Mouse (Mus musculus) brain, embryonic 18.5 days (tissue): ENCODE results near the gene Necab2.

Experiments used
- DNase-seq: peaks from one replicate; pipeline ENCODE4 v3.0.0-alpha.2; 2012; ENCODE audit warnings: low read depth, low spot score

Gene Necab2

DNA sequence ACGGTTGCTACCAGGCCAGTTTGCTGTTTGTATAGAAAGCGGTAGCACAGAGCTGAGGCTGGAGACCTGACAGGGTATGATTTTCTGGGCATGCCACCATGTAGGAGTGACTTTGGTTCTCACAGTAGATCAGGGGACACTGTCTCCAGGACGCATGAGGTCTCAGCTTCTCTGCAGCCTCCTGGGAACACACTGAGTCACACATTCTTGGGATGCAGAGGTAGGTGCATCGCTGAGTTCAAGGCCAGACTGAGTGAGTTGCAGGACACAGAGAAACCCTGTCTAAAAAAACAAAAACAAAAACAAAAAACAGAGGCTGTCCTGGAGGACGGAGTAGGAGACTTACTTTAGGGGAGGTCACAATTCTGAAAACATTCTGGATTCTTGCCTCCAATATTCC is 6.4 kb downstream of the Necab2 start:
- no peak for DNase-seq

DNA sequence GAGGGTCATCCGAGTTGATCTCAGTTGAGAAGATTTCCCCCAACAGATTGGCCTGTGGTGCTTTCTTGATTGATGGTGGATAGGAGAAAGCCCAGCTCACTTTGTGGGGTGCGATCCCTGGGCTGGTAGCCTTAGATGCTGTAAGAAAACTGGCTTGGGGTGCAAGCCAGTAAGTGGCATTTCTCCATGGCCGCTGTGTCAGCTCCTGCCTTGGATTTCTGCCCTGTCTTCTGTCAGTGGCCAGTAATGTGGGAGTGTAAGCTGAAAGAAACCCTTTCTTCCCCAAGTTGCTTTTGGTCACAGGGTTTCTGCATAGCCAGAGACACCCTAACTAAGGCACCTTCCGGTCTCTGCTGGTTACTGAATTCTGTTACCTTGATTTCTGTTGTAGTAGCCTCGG is 9.5 kb downstream of the Necab2 start:
- no peak for DNase-seq

GRCm38 (mm10) chr8:119459724-119460123 is 13.2 kb downstream of the Necab2 start:
- no peak for DNase-seq

- DNase-seq, result no peak
Measured at GRCm38 (mm10) chr8:119461356-119461755, 14.8 kb downstream of the Necab2 start.

DNA sequence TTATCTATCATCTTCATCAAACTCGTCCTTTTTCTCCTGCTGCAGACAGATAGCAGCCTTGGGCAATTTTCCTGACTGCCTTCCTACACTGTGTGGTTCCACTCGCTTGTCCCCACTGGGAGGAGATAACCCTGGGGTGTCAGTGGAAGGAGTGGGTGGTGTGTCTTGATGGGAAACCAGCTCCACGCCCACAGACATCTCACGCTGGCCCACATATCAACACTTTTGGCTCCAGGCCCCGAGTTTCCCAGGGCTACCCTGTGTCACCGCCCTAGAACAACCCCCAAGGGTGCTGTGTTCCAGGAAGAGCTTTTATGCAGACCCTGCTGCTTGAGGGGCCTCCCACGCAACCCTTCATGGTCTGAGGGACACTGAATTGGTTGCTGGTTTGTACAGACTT is 17.2 kb downstream of the Necab2 start:
- DNase-seq, result no peak

- DNase-seq, result peak; percentile 40
Measured at GRCm38 (mm10) chr8:119466105-119466504, 19.6 kb downstream of the Necab2 start.

DNA sequence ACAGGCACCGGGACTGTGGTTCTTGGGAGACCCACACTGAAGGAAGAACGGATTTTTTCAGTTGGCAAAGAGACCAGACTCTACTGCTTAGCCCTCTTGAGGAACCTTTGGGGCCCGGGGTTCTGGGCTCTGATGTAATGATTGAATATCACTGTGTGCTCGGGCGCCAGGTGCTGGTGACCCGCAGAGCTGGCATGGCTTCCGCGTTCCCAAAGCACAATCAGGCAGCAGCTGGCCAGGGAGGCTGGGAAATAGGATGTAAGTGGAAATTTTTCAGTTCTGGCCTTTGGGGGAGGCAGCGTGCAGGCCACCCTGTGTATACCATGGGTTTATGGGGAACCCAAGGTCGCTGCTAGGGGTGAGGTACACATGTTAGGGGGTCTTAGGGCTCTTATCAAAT is 20.3 kb downstream of the Necab2 start:
- DNase-seq, result no peak

DNA sequence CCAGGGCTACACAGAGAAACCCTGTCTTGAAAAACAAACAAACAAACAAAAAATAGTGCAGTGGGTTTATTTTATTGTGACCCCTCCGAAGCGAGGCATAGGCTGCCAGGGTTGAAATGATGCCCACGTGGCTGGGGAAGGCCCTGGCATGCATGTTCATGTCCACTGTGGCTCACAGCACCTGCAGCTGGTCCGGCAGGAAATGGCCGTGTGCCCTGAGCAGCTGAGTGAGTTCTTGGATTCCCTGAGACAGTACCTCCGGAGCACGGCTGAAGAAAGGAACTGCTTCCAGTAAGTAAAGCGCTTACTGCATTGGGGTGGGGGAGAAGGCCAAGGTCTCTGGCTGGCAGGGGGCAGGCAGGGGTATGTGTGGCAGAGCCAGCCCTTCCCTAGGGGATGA is 21.6 kb downstream of the Necab2 start:
- no peak for DNase-seq

- DNase-seq, result no peak
Measured at GRCm38 (mm10) chr8:119478684-119479083, 32.2 kb downstream of the Necab2 start.

- no peak for DNase-seq
Measured at GRCm38 (mm10) chr8:119484145-119484896, 37.8 kb downstream of the Necab2 start.

DNA sequence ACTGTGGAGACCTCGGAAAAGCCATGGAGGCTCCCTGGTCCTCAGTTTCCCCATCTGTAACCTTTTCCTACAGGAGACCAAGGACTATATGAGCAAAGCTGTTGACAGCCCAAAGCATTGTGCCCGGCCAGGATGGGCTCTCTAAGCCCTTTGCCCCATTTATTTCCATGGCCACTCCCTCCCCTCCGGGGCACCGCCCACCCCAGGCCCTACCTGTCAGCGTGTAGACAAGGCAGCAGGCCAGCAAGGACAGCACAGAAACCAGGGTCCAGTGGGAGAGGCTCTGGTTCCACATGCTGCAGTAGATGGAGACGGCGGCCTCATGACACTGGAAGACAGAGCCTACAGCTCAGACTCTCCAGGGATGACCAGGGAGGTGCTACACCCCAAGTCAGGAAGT is 40.6 kb downstream of the Necab2 start:
- DNase-seq, result no peak

GRCm38 (mm10) chr8:119496848-119497247 is 50.3 kb downstream of the Necab2 start:
- no peak for DNase-seq

DNA sequence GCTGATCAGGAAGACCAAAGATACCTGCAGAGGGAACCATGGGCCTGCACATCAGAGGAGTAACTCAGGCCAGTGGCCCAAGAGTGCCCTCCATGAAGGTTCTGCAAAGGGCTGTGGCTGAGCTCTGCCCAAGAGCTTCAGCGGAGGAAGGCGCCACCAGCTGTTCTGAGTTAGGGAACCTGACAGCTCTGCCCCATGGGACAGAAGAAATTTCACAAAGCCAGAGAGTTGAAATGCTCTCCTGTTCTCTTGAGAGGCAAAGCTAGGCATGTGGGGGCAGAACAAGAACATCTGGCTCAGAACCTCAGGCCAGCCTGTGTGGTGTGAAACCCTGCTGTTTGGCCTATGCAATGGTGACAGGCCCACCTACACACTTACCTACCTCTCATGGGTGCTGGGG is 53.3 kb downstream of the Necab2 start:
- no peak for DNase-seq

DNA sequence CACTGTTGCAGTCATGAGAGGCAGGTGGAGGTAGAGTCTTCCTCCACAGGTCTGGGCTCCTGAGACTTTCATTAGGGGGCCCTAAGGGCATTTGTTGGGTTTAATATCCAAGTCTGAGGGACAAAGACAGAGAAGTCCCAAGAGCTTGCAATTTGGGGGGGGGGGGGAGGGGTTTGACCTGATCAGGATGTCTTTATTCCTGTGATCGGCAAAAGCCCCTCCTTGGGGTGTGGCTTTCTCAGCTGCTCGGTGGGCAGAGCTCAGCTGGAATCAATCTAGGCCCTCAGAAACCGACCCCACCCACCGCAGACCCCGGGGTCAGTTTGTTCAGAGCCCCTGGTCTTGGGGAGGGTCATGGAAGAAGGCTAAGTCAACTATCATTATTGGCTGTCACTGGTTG is 55.1 kb downstream of the Necab2 start, which contains the start of gene Slc38a8:
Gene Slc38a8 (minus strand): TSS at position 101 of the 400 bp plus-strand sequence.
- DNase-seq, result no peak

DNA sequence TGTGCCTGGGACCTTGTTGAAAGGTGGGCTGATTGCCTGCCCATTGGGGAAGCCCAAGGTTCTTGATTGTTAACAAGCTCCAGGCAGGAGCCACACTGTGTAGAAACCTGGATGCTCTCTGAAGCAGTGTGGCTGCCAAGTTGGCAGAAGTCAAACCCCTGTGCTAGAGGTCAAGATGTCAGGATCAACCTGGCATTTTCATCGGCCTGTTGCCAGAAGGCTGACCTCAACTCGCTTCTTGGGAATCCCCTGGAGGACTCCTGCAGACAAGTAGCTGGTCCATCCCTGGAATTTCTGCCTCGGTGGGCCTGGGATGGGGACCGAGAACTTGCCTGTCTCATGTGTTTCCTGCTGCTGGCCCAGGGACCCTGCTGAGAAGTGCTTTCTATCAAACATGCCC is 55.6 kb downstream of the Necab2 start:
- no peak for DNase-seq

GRCm38 (mm10) chr8:119503191-119503767 is 56.8 kb downstream of the Necab2 start:
- no peak for DNase-seq

GRCm38 (mm10) chr8:119505488-119505887 is 59.0 kb downstream of the Necab2 start:
- no peak for DNase-seq

- no peak for DNase-seq
Measured at GRCm38 (mm10) chr8:119506106-119506505, 59.6 kb downstream of the Necab2 start.

GRCm38 (mm10) chr8:119510471-119510870 is 64.0 kb downstream of the Necab2 start:
- no peak for DNase-seq

GRCm38 (mm10) chr8:119511722-119512121 is 65.2 kb downstream of the Necab2 start:
- no peak for DNase-seq

GRCm38 (mm10) chr8:119513405-119513804 is 66.9 kb downstream of the Necab2 start:
- DNase-seq, result no peak

DNA sequence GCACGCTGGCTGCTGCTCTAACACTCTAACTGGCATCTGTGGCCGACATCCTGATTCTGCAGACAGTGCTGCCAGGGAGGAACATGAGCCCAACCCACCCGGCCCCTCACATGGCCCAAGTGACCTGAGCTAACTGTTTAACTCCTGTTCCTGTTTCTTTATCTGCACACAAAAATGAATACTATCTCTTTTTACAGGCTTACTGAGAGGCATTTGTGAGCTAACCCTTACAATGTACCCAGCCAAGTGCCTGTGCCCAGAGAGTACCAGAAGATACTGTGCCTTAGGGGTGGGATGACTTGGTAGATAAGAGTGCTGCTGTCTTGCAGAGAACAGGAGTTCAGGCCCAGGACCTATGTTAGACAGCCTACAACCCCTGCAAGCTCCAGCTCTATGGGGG is 68.4 kb downstream of the Necab2 start:
- DNase-seq, result no peak

DNA sequence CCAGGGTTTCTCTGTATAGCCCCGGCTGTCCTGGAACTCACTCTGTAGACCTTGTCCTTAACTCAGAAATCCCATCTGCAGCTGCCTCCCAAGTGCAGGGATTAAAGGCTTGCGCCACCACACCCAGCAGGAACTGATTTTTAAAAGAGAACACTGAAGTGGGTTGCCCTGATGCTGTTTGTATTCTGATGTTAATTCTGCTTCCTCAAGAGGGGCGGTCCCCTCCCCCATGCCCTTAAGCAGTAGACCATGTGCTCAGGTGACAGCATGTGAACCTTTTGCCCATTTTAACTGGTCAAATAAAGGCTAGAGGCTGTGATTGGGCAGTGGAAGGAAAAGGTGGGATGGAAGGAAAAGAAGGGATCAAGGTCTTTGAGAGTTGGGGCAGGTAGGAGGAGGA is 69.2 kb downstream of the Necab2 start:
- no peak for DNase-seq
